Mouse (Mus musculus): Measurements from ENCODE around the gene Hexim1.
A peak's percentile ranks its signal among the peaks of the same experiment; 100 is the strongest.

Gene Hexim1

GRCm38 (mm10) chr11:103161449-103161848 lies 45.4 kb downstream of the Hexim1 start:
- DNase-seq, result no peak

- no peak for DNase-seq
Observed at GRCm38 (mm10) chr11:103162132-103162531, 46.1 kb downstream of the Hexim1 start.

GRCm38 (mm10) chr11:103164391-103164790 lies 48.4 kb downstream of the Hexim1 start:
- DNase-seq, result no peak

GRCm38 (mm10) chr11:103168690-103169390 lies 52.8 kb downstream of the Hexim1 start:
- DNase-seq, result peak; percentile 80
